Mouse (Mus musculus) cerebellum, adult 9-11 months (tissue): ENCODE results near the gene Runx2.

Experiments used
- DNase-seq: peaks from one replicate; pipeline ENCODE4 v3.0.0; 2022

Runx2 gene

GRCm38 (mm10) chr17:44709516-44710252 lies 104.9 kb downstream of the Runx2 start:
- no peak for DNase-seq

- no peak for DNase-seq
These were observed 106.6 kb downstream of the Runx2 start for GRCm38 (mm10) chr17:44707956-44708355.

- no peak for DNase-seq
These were observed 108.1 kb downstream of the Runx2 start for GRCm38 (mm10) chr17:44706531-44706930.

GRCm38 (mm10) chr17:44702506-44703298 lies 111.9 kb downstream of the Runx2 start:
- DNase-seq: no peak

- DNase-seq: no peak
These were observed 113.1 kb downstream of the Runx2 start for GRCm38 (mm10) chr17:44701531-44701930.

- no peak for DNase-seq
These were observed 114.3 kb downstream of the Runx2 start for GRCm38 (mm10) chr17:44700326-44700725.

GRCm38 (mm10) chr17:44697053-44697452 lies 117.5 kb downstream of the Runx2 start:
- DNase-seq: no peak

- DNase-seq: no peak
These were observed 121.0 kb downstream of the Runx2 start for GRCm38 (mm10) chr17:44693552-44693951.

- no peak for DNase-seq
These were observed 123.1 kb downstream of the Runx2 start for GRCm38 (mm10) chr17:44691517-44691916.

GRCm38 (mm10) chr17:44690410-44691035 lies 124.1 kb downstream of the Runx2 start:
- no peak for DNase-seq

GRCm38 (mm10) chr17:44688306-44688705 lies 126.3 kb downstream of the Runx2 start:
- no peak for DNase-seq

GRCm38 (mm10) chr17:44685514-44685913 lies 129.1 kb downstream of the Runx2 start:
- DNase-seq: no peak

GRCm38 (mm10) chr17:44683026-44683425 lies 131.6 kb downstream of the Runx2 start:
- DNase-seq: no peak

GRCm38 (mm10) chr17:44677782-44678181 lies 136.8 kb downstream of the Runx2 start:
- no peak for DNase-seq

- no peak for DNase-seq
These were observed 141.8 kb downstream of the Runx2 start for GRCm38 (mm10) chr17:44672806-44673205.

- peak; percentile 22 for DNase-seq
These were observed 142.5 kb downstream of the Runx2 start for GRCm38 (mm10) chr17:44671946-44672692.

GRCm38 (mm10) chr17:44669985-44670384 lies 144.6 kb downstream of the Runx2 start:
- no peak for DNase-seq

GRCm38 (mm10) chr17:44667346-44667745 lies 147.3 kb downstream of the Runx2 start:
- DNase-seq: no peak

- no peak for DNase-seq
These were observed 150.7 kb downstream of the Runx2 start for GRCm38 (mm10) chr17:44663872-44664271.

GRCm38 (mm10) chr17:44663208-44663607 lies 151.4 kb downstream of the Runx2 start:
- DNase-seq: no peak

GRCm38 (mm10) chr17:44662080-44662706 lies 152.4 kb downstream of the Runx2 start:
- no peak for DNase-seq

GRCm38 (mm10) chr17:44660121-44660806 lies 154.3 kb downstream of the Runx2 start:
- DNase-seq: no peak
